Mouse (Mus musculus) liver, embryonic 13.5 days (tissue): Measurements from ENCODE around the gene Setd1a. TPM values are rescaled to one million over a fixed set of nuclear protein-coding genes. Genes with fewer than 3 reads are reported as not detected.

ENCODE experiments used
- ATAC-seq: fragments of 200-750 bp; cut with Nextera tagmentation; 2 replicates; pipeline ENCODE4 v1.8.0; 2017; ENCODE audit warnings: low read depth, mild to moderate bottlenecking, moderate number of reproducible peaks, moderate library complexity
- DNase-seq: peaks from one replicate; pipeline ENCODE4 v3.0.0; 2022
- H3K27ac ChIP-seq: fragments of 300-500 bp; sonication (generic); 2 replicates; pipeline ENCODE4 v1.5.1; 2015; ENCODE audit warnings: moderate library complexity, mild to moderate bottlenecking, inconsistent platforms
- H3K27me3 ChIP-seq: fragments of 300-500 bp; sonication (generic); 2 replicates; pipeline ENCODE4 v1.6.1; 2015; ENCODE audit warnings: mild to moderate bottlenecking, inconsistent platforms
- H3K36me3 ChIP-seq: fragments of 300-500 bp; sonication (generic); 2 replicates; pipeline ENCODE4 v1.6.1; 2015; ENCODE audit warnings: mild to moderate bottlenecking, inconsistent platforms
- H3K4me1 ChIP-seq: fragments of 300-500 bp; sonication (generic); replicated peaks from 2 replicates; pipeline ENCODE4 v1.6.1; 2015; ENCODE audit warnings: inconsistent platforms
- H3K4me2 ChIP-seq: fragments of 300-500 bp; sonication (generic); 2 replicates; pipeline ENCODE4 v1.6.1; 2015; ENCODE audit warnings: inconsistent platforms, mild to moderate bottlenecking, moderate library complexity
- H3K4me3 ChIP-seq: fragments of 300-500 bp; sonication (generic); replicated peaks from 2 replicates; pipeline ENCODE4 v1.5.1; 2015; ENCODE audit warnings: mild to moderate bottlenecking, inconsistent platforms
- H3K9ac ChIP-seq: fragments of 300-500 bp; sonication (generic); 2 replicates; pipeline ENCODE4 v1.6.1; 2015; ENCODE audit warnings: mild to moderate bottlenecking, inconsistent platforms
- H3K9me3 ChIP-seq: fragments of 300-500 bp; sonication (generic); replicated peaks from 2 replicates; pipeline ENCODE4 v1.6.1; 2016; ENCODE audit warnings: inconsistent platforms
- WGBS: fragments of 180-500 bp; shearing (Covaris S2); methylation state at CpG from one replicate; pipeline ENCODE4 v1.1.7; 2015; ENCODE audit not compliant: insufficient replicate concordance; 5-methylcytosine and 5-hydroxymethylcytosine counted together
- polyA plus RNA-seq: library from polyadenylated mRNA; unstranded; fragments of >200 nt; fragmentation: Nextera tagmentation; extraction: Ambion mirVana; gene quantifications from 2 replicates; pipeline ENCODE4 v1.2.1, GENCODE M21; 2015

Gene Setd1a
- polyA plus RNA-seq, 1 experiment from 2014 or later = 8.4 TPM

GRCm38 (mm10) chr7:127776878-127777473 lies 506 bp downstream of the Setd1a start:
- Histone ChIP-seq H3K4me1 (peaks cover 52% of the 10 kb centered on the region), H3K9ac (peak overlapping the region; percentile 93), H3K4me2 (peak overlapping the region; percentile 91), H3K27me3 (no peaks in the 10 kb centered on the region), H3K4me3 (peak overlapping the region; percentile 93), H3K27ac (peak overlapping the region; percentile 96), H3K36me3 (peaks cover 37% of the 10 kb centered on the region), H3K9me3 (no peaks in the 10 kb centered on the region)
- WGBS = under 1% methylated on average over 66 of the region's 70 CpGs
- ATAC-seq (peak; percentile 89), DNase-seq (peak; percentile 93)

- Histone ChIP-seq H3K4me1 (peaks cover 46% of the 10 kb centered on the region), H3K9me3 (no peaks in the 10 kb centered on the region), H3K4me3 (peak overlapping the region; percentile 93), H3K9ac (peak overlapping the region; percentile 93), H3K27ac (peak overlapping the region; percentile 96), H3K4me2 (peak overlapping the region; percentile 91), H3K36me3 (peaks cover 44% of the 10 kb centered on the region), H3K27me3 (no peaks in the 10 kb centered on the region)
- peak; percentile 52 for ATAC-seq
- WGBS = 3% methylated on average over 65 of the region's 66 CpGs
- DNase-seq = peak; percentile 40
Observed at GRCm38 (mm10) chr7:127777474-127778266, 1.2 kb downstream of the Setd1a start.

GRCm38 (mm10) chr7:127778350-127778749 lies 1.9 kb downstream of the Setd1a start:
- 77% methylated on average over 4 of the region's 4 CpGs for WGBS

DNA sequence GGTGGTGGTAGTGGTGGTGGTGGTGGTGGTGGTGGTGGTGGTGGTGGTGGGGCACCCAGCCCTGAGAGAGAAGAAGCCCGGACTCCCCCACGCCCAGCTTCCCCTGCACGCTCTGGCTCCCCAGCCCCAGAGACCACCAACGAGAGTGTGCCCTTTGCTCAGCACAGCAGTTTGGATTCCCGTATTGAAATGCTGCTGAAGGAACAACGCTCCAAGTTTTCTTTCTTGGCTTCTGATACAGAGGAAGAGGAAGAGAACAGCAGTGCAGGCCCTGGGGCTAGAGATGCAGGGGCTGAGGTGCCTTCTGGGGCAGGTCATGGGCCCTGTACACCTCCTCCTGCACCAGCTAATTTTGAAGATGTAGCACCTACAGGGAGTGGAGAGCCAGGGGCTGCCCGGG lies 8.8 kb downstream of the Setd1a start, which contains the start of gene Gm49388:
Gm49388 (plus strand) TSS at position 301 of the 400 bp plus-strand sequence.
- Histone ChIP-seq H3K4me2 (no peak within 1 kb of the TSS), H3K4me3 (no peak within 1 kb of the TSS), H3K9me3 (no peaks in the 10 kb centered on the region), H3K36me3 (peaks cover 99% of the 10 kb centered on the region), H3K4me1 (0 out of 2 replicates have a peak, but pooled peaks cover 2% of the 10 kb centered on the region), H3K27me3 (no peaks in the 10 kb centered on the region), H3K27ac (no peak within 1 kb of the TSS), H3K9ac (no peak within 1 kb of the TSS)
- DNase-seq = no peak
- 0 out of 2 replicates have a peak, but pooled peaks have one; percentile 5 for ATAC-seq
- WGBS = 88% methylated on average over 6 of the region's 7 CpGs

More at GRCm38 (mm10) chr7:127778350-127778749, 1.9 kb downstream of the Setd1a start:
- H3K9ac ChIP-seq = peak overlapping the region; percentile 93
- H3K4me2 ChIP-seq = peak overlapping the region; percentile 91
- DNase-seq (no peak), ATAC-seq (no peak)
- H3K4me1 ChIP-seq = peaks cover 42% of the 10 kb centered on the region
- H3K4me3 ChIP-seq = peak overlapping the region; percentile 93
- no peaks in the 10 kb centered on the region for H3K27me3 ChIP-seq
- H3K9me3 ChIP-seq = no peaks in the 10 kb centered on the region
- peak overlapping the region; percentile 96; the same call in 1 of the 2 replicates for H3K27ac ChIP-seq
- peaks cover 51% of the 10 kb centered on the region for H3K36me3 ChIP-seq

DNA sequence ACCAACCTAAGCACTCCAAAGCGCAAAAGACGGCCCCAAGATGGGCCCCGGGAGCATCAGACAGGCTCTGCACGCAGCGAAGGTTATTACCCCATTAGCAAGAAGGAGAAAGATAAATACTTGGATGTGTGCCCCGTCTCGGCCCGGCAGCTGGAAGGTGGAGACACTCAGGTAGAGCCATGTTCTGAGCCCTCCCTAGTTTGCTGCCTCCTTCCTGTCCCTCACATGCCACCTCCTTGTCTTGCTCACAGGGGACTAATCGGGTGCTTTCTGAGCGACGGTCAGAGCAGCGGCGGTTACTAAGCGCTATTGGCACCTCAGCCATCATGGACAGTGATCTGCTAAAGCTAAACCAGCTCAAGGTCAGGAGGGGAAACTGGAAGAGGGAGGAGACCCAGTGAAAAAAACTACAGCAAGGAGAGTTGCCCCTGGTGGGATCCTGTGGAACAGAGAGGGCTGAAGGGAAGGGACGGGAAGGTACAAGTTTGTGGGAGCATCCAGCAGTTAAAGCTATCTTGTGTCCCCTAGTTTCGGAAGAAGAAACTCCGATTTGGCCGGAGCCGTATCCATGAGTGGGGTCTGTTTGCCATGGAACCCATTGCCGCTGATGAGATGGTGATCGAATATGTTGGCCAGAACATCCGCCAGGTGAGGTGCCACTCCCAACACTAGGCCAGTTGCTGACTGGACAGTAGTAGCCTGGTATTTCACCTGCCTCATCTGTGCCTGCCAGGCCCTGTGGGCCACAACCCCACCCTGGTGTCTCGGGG lies 20.8 kb downstream of the Setd1a start:
- Histone ChIP-seq H3K4me1 (peaks cover 22% of the 10 kb centered on the region), H3K9me3 (no peaks in the 10 kb centered on the region), H3K4me2 (no peak overlapping the region), H3K27ac (no peak overlapping the region), H3K4me3 (no peak overlapping the region), H3K27me3 (no peaks in the 10 kb centered on the region), H3K9ac (no peak overlapping the region), H3K36me3 (peaks cover 92% of the 10 kb centered on the region)
- DNase-seq (no peak), ATAC-seq (no peak)
- WGBS = 90% methylated on average over 23 of the region's 23 CpGs

DNA sequence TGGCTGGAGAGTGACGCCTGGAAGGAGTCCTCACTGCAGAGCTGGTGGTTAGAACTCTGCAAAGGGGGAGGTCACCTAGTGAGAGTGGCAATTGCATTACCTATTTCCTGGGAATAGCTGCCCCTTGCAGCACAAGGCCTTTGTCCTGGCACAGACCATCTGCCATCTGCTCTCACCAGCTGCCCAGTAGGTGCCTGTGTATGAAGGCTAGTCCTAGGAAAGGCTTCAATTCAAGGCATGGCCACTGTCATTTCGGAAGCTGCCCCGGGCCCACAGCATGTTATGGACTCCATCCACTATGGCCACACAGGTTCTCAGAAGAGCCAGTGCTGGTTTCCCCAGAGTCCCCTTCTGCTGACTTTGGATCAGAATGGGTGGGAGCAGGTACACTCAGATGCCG lies 22.1 kb downstream of the Setd1a start:
- peaks cover 92% of the 10 kb centered on the region for H3K36me3 ChIP-seq
- WGBS = 84% methylated on average over 4 of the region's 4 CpGs
- no peak overlapping the region for H3K4me3 ChIP-seq
- no peaks in the 10 kb centered on the region for H3K9me3 ChIP-seq
- no peak for ATAC-seq
- no peaks in the 10 kb centered on the region for H3K27me3 ChIP-seq
- no peak overlapping the region for H3K4me2 ChIP-seq
- DNase-seq = no peak
- no peak overlapping the region for H3K9ac ChIP-seq
- H3K4me1 ChIP-seq = peaks cover 31% of the 10 kb centered on the region
- H3K27ac ChIP-seq = no peak overlapping the region

- H3K27ac ChIP-seq = no peak overlapping the region
- H3K36me3 ChIP-seq = peaks cover 92% of the 10 kb centered on the region
- no peaks in the 10 kb centered on the region for H3K9me3 ChIP-seq
- no peak for ATAC-seq
- H3K4me3 ChIP-seq = no peak overlapping the region
- H3K9ac ChIP-seq = no peak overlapping the region
- H3K4me1 ChIP-seq = peaks cover 37% of the 10 kb centered on the region
- no peak overlapping the region for H3K4me2 ChIP-seq
- 85% methylated on average over 13 of the region's 13 CpGs for WGBS
- no peak for DNase-seq
- no peaks in the 10 kb centered on the region for H3K27me3 ChIP-seq
Observed at GRCm38 (mm10) chr7:127799211-127799610, 22.7 kb downstream of the Setd1a start.

DNA sequence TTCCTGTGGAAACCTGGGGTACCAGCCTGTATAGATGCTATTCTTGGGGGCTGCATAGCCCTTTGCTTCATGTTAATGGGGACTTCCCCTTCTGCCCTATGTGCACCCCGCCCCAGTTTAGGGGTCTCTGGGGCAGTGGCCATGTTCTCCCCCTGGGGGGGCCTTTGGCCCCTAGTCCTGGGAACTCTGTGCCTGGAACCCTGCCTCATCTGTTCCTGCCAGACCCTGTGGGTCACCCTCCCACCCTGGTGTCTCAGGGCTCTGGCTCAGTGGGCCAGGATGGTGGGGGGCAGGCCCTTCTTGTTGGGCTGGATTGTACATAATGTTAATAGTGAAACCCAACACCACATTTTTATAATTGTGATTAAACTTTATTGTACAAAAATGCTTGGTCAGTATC lies 23.3 kb downstream of the Setd1a start:
- DNase-seq (no peak), ATAC-seq (no peak)
- peaks cover 43% of the 10 kb centered on the region for H3K4me1 ChIP-seq
- no peaks in the 10 kb centered on the region for H3K27me3 ChIP-seq
- H3K9ac ChIP-seq = no peak overlapping the region
- no peak overlapping the region for H3K4me2 ChIP-seq
- no peak overlapping the region for H3K4me3 ChIP-seq
- H3K36me3 ChIP-seq = peaks cover 88% of the 10 kb centered on the region
- H3K27ac ChIP-seq = no peak overlapping the region
- 85% methylated on average over 1 of the region's 1 CpGs for WGBS
- H3K9me3 ChIP-seq = no peaks in the 10 kb centered on the region

GRCm38 (mm10) chr7:127800435-127801009 lies 24.1 kb downstream of the Setd1a start, which contains the start of gene Hsd3b7:
Gene Hsd3b7 (plus strand): TSS chr7:127800604.
- Histone ChIP-seq H3K4me2 (peak within 1 kb of the TSS; percentile 59), H3K4me3 (peak within 1 kb of the TSS; percentile 40), H3K9me3 (no peaks in the 10 kb centered on the region), H3K27me3 (no peaks in the 10 kb centered on the region), H3K4me1 (peaks cover 50% of the 10 kb centered on the region), H3K9ac (peak within 1 kb of the TSS; percentile 49), H3K36me3 (peaks cover 80% of the 10 kb centered on the region), H3K27ac (peak within 1 kb of the TSS; percentile 74)
- peak; percentile 62 for ATAC-seq
- WGBS = 20% methylated on average over 6 of the region's 6 CpGs
- peak; percentile 74 for DNase-seq

DNA sequence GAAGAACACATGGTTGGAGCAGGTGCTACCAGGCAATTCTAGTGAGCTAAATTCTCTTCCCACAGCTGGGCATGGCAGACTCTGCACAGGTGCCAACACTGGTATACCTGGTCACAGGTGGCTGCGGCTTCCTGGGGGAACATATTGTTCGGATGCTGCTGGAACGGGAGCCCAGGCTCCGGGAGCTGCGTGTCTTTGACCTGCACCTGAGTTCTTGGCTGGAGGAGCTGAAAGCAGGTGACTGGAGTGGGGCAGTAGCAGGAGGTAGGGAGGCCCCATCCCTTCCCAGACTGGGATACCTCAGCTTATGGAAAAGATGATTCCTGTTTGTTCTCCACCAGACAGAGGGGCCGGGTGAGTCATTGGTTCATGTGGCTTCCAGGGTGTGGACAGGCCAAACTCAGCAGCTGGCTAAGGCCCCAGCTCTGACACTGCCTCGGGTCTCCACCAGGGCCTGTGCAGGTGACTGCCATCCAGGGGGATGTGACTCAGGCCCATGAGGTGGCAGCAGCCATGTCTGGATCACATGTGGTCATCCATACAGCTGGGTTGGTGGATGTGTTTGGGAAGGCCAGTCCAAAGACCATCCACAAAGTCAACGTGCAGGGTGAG lies 24.6 kb downstream of the Setd1a start:
- Histone ChIP-seq H3K4me2 (peak overlapping the region; percentile 59), H3K27me3 (no peaks in the 10 kb centered on the region), H3K9me3 (no peaks in the 10 kb centered on the region), H3K27ac (peak overlapping the region; percentile 74), H3K4me1 (peaks cover 56% of the 10 kb centered on the region), H3K9ac (peak overlapping the region; percentile 49), H3K36me3 (peaks cover 74% of the 10 kb centered on the region), H3K4me3 (peak overlapping the region; percentile 40)
- DNase-seq (no peak), ATAC-seq (no peak)
- 80% methylated on average over 8 of the region's 8 CpGs for WGBS
